Mouse (Mus musculus) cortical plate, adult 2 months (tissue): Measurements from ENCODE around the gene Prrt4.

Source experiments
- CTCF ChIP-seq: fragments of 200-500 bp; IDR thresholded peaks from 2 replicates; pipeline ENCODE4 v1.5.1; 2011; ENCODE audit warnings: mild to moderate bottlenecking, control low read depth, low read length; ENCODE audit not compliant: insufficient read depth; ENCODE audit errors: extremely low read depth
- POLR2A ChIP-seq: fragments of 200-500 bp; IDR thresholded peaks from 2 replicates; pipeline ENCODE4 v1.6.1; 2011; ENCODE audit warnings: mild to moderate bottlenecking, low read length, control low read depth; ENCODE audit not compliant: insufficient read depth; ENCODE audit errors: extremely low read depth

DNA sequence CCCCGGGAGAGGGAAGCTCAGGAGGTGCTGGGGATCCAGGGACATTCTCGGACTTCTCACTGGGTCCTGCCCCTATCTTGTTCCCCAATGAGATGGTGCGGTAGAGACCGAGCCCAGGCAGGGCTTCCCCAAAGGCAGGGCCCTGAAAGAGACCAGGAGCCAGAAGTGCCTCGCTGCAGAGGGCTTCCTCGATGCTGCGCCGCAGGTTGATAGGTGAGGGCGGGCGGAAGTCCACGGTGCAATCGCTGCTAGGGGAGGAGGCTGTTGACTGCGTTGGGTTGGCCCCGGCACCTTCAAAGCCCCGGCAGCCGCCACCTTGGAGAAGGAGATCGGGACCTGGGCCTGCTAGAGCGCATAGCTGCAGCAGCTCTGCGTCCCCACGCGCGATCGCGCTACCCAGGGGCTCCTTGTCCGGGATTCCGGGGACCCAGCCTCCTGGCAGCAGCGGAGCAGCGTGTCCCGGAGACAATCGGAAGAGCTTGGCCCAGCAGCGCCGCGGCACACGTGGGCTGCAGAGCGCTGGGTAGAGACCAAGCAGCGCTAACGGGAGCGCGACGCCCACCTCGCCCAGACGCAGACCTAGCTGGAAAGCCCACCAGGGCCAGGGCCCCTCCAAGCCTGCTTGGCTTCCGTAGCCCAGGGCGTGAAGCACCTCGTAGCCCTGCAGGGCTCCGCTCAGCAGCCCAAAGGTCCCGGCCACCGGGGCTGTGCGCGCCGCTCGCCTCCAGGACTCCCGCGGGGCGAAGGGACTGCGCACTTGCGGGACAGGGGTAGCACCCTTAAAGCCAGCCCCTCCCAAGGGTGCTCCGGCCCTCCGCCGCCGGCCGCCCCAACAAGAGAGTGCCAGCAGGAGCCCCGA lies 9.1 kb downstream of the Prrt4 start:
- TF ChIP-seq CTCF, result no peak
- no peak for TF ChIP-seq POLR2A
